In the genomic region with DNA sequence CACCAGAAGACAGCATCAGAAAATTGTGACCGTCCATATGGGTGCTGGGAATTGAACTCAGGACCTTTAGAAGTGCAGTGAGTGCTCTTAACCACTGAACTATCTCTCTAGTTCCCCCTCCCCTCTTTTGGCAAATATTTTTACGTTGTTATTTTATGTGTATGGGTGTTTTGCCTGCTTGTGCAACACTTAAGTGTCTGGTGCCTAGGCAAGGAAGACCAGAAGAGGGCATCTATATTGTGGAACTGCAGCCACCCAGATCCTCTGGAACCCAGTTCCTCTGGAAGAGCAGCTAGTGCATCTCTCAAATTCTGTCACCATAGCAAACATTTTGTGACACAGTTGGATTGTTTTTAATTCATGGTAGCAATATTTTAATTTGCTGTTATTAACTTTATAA, we compare ENCODE assay signal across 8 mouse cellular contexts. TPM values are rescaled to one million over a fixed set of nuclear protein-coding genes. Genes with fewer than 3 reads are reported as not detected.
DNase-seq lines count a peak whose midpoint lies in the region; ATAC-seq lines count a peak whose summit lies in the region.

No protein-coding gene starts in this region.

- H3K27me3 ChIP-seq in forebrain, embryonic 15.5 days: no peaks in the 10 kb centered on the region
- no peaks in the 10 kb centered on the region for H3K27me3 ChIP-seq in liver, embryonic 13.5 days

- H3K27ac ChIP-seq in forebrain, embryonic 15.5 days (replicated peaks): no peak overlapping the region
- peak overlapping the region; percentile 95 for H3K27ac ChIP-seq in liver, embryonic 13.5 days

- peak; percentile 82 for DNase-seq in heart, adult 11 months
- no peak for DNase-seq in heart, adult 8-10 months (ENCODE audit: low spot score)
- DNase-seq in 416B (ENCODE audit: low read depth): peak; percentile 41
- DNase-seq in liver, embryonic 13.5 days: no peak
- DNase-seq in gastrocnemius, postnatal 36 days: no peak
- DNase-seq in kidney, adult 8-10 months: no peak
- no peak for DNase-seq in adrenal gland, postnatal 36 days

- H3K4me1 ChIP-seq in forebrain, embryonic 15.5 days: peaks cover 35% of the 10 kb centered on the region
- peaks cover 54% of the 10 kb centered on the region for H3K4me1 ChIP-seq in liver, embryonic 13.5 days (replicated peaks)

- H3K9ac ChIP-seq in forebrain, embryonic 15.5 days (replicated peaks): peak overlapping the region; percentile 95; the same call in 1 of the 2 replicates
- peak overlapping the region; percentile 98 for H3K9ac ChIP-seq in liver, embryonic 13.5 days

- H3K4me2 ChIP-seq in forebrain, embryonic 15.5 days (replicated peaks): peak overlapping the region; percentile 75
- peak overlapping the region; percentile 82 for H3K4me2 ChIP-seq in liver, embryonic 13.5 days

- no peaks in the 10 kb centered on the region for H3K9me3 ChIP-seq in forebrain, embryonic 15.5 days
- H3K9me3 ChIP-seq in liver, embryonic 13.5 days (replicated peaks): no peaks in the 10 kb centered on the region

- 33% methylated on average over 2 of the region's 2 CpGs for WGBS in forebrain, embryonic 15.5 days
- WGBS in liver, embryonic 13.5 days (ENCODE audit: insufficient replicate concordance): 30% methylated on average over 2 of the region's 2 CpGs

- no peaks in the 10 kb centered on the region for H3K36me3 ChIP-seq in forebrain, embryonic 15.5 days
- H3K36me3 ChIP-seq in liver, embryonic 13.5 days: peaks cover 6% of the 10 kb centered on the region; the same call in 1 of the 2 replicates

- ATAC-seq in forebrain, embryonic 15.5 days (replicated peaks): no peak
- no peak for ATAC-seq in liver, embryonic 13.5 days (ENCODE audit: low read depth)

- peak overlapping the region; percentile 94 for H3K4me3 ChIP-seq in forebrain, embryonic 15.5 days
- peak overlapping the region; percentile 76 for H3K4me3 ChIP-seq in liver, embryonic 13.5 days (replicated peaks)

- intact Hi-C loops in gastrocnemius, postnatal 36 days (cut with DNase I): loop anchor here (5.0 kb wide), 1 partner anchor 125 kb away; no protein-coding TSS in a partner anchor

RNA-seq across cellular contexts. Expression of a gene that starts 2.0 kb away (rescaled TPM):
- total RNA-seq in heart, adult 8-10 months (2022): 10 to 100 TPM; 42.1 to 56.5 (median 53.1) TPM
- polyA plus RNA-seq in forebrain, embryonic 15.5 days (2015; fragmentation: Nextera tagmentation; extraction: Ambion mirVana): 113 and 124 TPM in 2 replicates
- polyA plus RNA-seq in liver, embryonic 13.5 days (2015; fragmentation: Nextera tagmentation; extraction: Ambion mirVana): 17.6 and 22.8 TPM in 2 replicates
- 10 to 100 TPM; 29.8 to 32.5 TPM for total RNA-seq in gastrocnemius, postnatal 36 days (2021)
- total RNA-seq in adrenal gland, postnatal 36 days (2021): 10 to 100 TPM; 83.8 to 89.0 TPM

Comparison
In these comparisons a context has a peak if more than half of its experiments do, and no peak if none do; other contexts are left out.
1. DNase-seq: peak in heart, adult 11 months (single experiment) and 416B (single experiment); none in heart, adult 8-10 months (single experiment), liver, embryonic 13.5 days (single experiment), gastrocnemius, postnatal 36 days (0 of 2), kidney, adult 8-10 months (0 of 2) and adrenal gland, postnatal 36 days (0 of 2).